Mouse (Mus musculus) hindbrain, embryonic 11.5 days (tissue): ENCODE measurements at regions not wholly inside any gene's neighbourhood (a gene's known extent, or its start where the extent isn't known, plus 50 kb on each side); places are given as distances from the start of the nearest gene placed in this dataset.
"Not testable (repeated sequence)": the region's sequence is repeated elsewhere in the genome, so short reads cannot be mapped to it uniquely, and the experiment has no call there.

ENCODE experiments used
- ATAC-seq: fragments of 200-750 bp; cut with Nextera tagmentation; 2 replicates; pipeline ENCODE4 v1.8.0; 2017; ENCODE audit warnings: mild to moderate bottlenecking, moderate TSS enrichment, moderate library complexity; ENCODE audit not compliant: low FRiP score
- DNase-seq: peaks from one replicate; pipeline ENCODE4 v3.0.0-alpha.2; 2015; ENCODE audit warnings: low spot score
- H3K27ac ChIP-seq: fragments of 300-500 bp; sonication (generic); 2 replicates; pipeline ENCODE4 v1.5.1; 2014; ENCODE audit warnings: mild to moderate bottlenecking, low read depth, low read length
- H3K27me3 ChIP-seq: fragments of 300-500 bp; sonication (generic); 2 replicates; pipeline ENCODE4 v1.6.1; 2014; ENCODE audit warnings: mild to moderate bottlenecking, low read length, moderate library complexity, mixed read lengths; ENCODE audit not compliant: control insufficient read depth, insufficient read depth
- H3K36me3 ChIP-seq: fragments of 300-500 bp; sonication (generic); 2 replicates; pipeline ENCODE4 v1.6.1; 2014; ENCODE audit warnings: mild to moderate bottlenecking, low read length, moderate library complexity, mixed read lengths; ENCODE audit not compliant: control insufficient read depth, insufficient read depth
- H3K4me1 ChIP-seq: fragments of 300-500 bp; sonication (generic); replicated peaks from 2 replicates; pipeline ENCODE4 v1.6.1; 2014; ENCODE audit warnings: low read length, mixed read lengths; ENCODE audit not compliant: control insufficient read depth, insufficient read depth
- H3K4me2 ChIP-seq: fragments of 300-500 bp; sonication (generic); replicated peaks from 2 replicates; pipeline ENCODE4 v1.6.1; 2014; ENCODE audit warnings: mild to moderate bottlenecking, low read depth, low read length
- H3K4me3 ChIP-seq: fragments of 300-500 bp; sonication (generic); 2 replicates; pipeline ENCODE4 v1.5.1; 2014; ENCODE audit warnings: low read depth, low read length
- H3K9ac ChIP-seq: fragments of 300-500 bp; sonication (generic); 2 replicates; pipeline ENCODE4 v1.6.1; 2014; ENCODE audit warnings: low read depth, low read length
- H3K9me3 ChIP-seq: fragments of 300-500 bp; sonication (generic); 2 replicates; pipeline ENCODE4 v1.6.1; 2016; ENCODE audit warnings: low read length; ENCODE audit not compliant: control insufficient read depth
- WGBS: fragments of 180-500 bp; shearing (Covaris S2); extraction: QIAGEN DNeasy Blood & Tissue Kit; methylation state at CpG from one replicate; pipeline ENCODE4 v1.1.7; 2014; 5-methylcytosine and 5-hydroxymethylcytosine counted together

DNA sequence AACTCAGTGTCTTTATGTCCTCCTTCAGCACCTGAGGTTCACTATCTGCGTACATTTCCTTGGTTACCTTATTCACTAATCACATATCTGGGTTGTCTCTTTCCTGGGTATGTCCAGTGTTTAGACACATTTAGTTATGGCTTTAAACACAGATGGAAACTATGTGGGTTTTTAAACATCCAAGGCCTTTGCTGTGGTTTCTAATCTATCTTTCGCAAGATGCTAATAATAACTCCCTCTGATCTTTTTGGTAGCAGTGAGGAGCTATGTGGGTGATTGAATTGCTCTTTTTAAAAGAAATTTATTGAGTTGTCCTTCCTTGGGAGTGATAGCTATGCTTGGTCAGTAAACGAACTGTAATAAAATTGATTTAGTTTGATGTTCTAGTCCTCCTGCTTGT, 89.7 kb upstream of the Tars start:
- Histone ChIP-seq H3K4me2 (no peak overlapping the region), H3K36me3 (no peaks in the 10 kb centered on the region), H3K4me3 (no peak overlapping the region), H3K4me1 (no peaks in the 10 kb centered on the region), H3K9ac (no peak overlapping the region), H3K27ac (no peak overlapping the region), H3K27me3 (no peaks in the 10 kb centered on the region), H3K9me3 (no peaks in the 10 kb centered on the region)
- WGBS = 95% methylated on average over 3 of the region's 3 CpGs
- ATAC-seq (no peak), DNase-seq (no peak)

DNA sequence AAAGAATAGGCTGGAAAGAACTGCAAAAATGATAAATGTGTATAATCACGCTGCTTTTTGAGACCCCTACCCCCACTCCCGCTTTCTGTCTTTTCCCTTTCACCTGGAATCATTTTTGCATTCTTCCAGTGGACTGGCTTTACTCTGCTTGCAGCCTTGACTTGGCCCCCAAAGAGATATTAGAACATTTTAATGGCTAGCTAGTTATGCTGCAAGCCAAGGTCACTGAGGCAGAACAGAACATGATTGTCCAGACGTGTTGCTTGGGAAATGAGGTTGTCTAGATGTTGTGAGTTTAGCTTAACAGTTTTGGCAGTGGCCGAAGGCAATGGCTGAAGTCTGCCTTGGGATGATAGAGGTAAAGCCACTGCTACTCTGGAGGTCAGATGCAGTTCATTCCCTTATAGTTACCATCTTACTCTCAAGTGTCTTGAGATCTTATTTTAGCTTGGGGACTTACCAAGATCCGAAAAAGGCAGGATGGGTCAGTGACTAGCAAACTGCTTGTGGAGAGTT, 87.9 kb upstream of the Tars start:
- no peaks in the 10 kb centered on the region for H3K27me3 ChIP-seq
- H3K9ac ChIP-seq = no peak overlapping the region
- 78% methylated on average over 5 of the region's 5 CpGs for WGBS
- H3K9me3 ChIP-seq = no peaks in the 10 kb centered on the region
- no peak overlapping the region for H3K27ac ChIP-seq
- no peak overlapping the region for H3K4me3 ChIP-seq
- H3K4me1 ChIP-seq = no peaks in the 10 kb centered on the region
- no peak overlapping the region for H3K4me2 ChIP-seq
- no peak for ATAC-seq
- no peak for DNase-seq
- no peaks in the 10 kb centered on the region for H3K36me3 ChIP-seq

DNA sequence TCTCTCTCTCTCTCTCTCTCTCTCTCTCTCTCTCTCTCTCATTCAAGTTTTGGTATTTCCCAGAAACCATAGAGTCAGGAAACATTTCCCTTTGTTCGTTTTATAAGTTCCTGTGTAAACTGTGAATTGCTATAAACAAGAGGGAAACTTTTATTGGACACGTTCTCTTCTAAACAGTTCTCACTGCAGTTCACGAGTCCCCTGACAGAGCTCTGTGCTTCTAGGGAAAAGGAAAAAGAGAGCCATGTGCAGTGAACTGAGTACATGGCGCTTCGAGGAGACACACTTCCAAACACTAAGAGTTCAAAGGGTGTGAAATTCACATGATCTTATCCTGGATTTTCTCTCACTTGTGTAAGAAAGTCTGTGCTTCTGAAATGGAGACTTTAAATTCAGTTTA, 84.5 kb upstream of the Tars start:
- H3K27me3 ChIP-seq = no peaks in the 10 kb centered on the region
- no peak overlapping the region for H3K4me3 ChIP-seq
- H3K4me1 ChIP-seq = no peaks in the 10 kb centered on the region
- H3K27ac ChIP-seq = no peak overlapping the region
- H3K9me3 ChIP-seq = no peaks in the 10 kb centered on the region
- no peaks in the 10 kb centered on the region for H3K36me3 ChIP-seq
- DNase-seq (no peak), ATAC-seq (no peak)
- 84% methylated on average over 5 of the region's 5 CpGs for WGBS
- H3K9ac ChIP-seq = no peak overlapping the region
- no peak overlapping the region for H3K4me2 ChIP-seq

DNA sequence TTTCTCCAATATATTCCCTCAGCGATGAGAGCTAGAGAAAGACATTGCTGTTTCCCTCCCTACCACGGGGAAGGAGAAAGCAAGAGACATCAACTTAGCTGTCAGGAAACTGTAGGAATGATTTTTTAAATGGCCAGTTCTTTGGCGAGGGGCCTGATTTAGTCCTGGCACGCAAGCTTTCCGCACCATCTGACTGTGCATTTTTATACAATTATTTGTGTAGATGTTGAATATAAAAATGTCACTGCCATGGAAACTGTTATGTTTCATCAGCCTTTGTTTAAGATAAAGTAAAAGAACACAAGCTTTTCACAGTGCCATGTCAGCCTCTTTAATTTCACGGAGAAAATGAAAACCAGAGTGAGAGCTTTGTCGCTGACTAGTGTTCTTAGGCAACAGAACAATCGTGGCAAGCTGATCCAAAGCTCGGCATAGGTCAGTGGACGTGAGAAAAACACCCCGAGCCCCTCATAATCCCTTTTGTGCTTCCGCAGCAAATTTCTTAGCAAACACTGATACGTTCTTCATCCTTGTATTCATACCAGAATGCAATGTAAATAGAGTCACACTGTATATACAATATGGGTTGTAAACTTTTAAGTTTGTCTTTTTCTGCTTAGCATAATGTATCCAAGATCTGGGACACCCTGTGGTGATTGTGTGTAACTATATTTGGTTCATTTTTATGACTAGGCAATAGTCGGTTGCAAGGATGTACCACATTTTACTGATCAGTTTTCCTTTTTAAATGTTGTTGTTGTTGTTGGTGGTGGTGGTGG, 79.9 kb upstream of the Tars start:
- no peak for DNase-seq

DNA sequence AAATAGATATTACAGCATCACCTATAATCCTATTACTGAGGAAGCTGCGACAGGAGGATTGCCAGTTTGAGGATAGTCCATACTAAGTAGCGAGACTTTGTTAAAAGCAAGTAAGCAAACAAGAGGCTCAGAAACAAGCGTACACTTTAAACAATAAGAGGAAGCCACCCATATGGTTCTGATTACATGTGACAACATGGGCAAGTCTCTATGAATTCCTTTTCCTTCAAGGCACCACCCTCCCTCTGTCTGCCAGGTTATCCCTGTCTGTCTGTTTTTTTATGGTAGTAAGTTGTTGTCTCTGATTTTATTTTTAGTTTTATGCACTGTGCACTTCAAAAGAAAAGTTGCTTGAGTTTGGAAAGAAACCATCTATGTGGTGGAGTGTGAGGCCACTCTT, 76.8 kb upstream of the Tars start:
- DNase-seq = no peak
- Histone ChIP-seq H3K4me2 (no peak overlapping the region), H3K27ac (no peak overlapping the region), H3K4me3 (no peak overlapping the region), H3K9me3 (no peaks in the 10 kb centered on the region), H3K4me1 (no peaks in the 10 kb centered on the region), H3K9ac (no peak overlapping the region), H3K27me3 (no peaks in the 10 kb centered on the region), H3K36me3 (no peaks in the 10 kb centered on the region)
- 76% methylated on average over 3 of the region's 3 CpGs for WGBS
- no peak for ATAC-seq

More for the DNA sequence above, 79.9 kb upstream of the Tars start:
- H3K9me3 ChIP-seq = no peaks in the 10 kb centered on the region
- no peak overlapping the region for H3K27ac ChIP-seq
- H3K4me2 ChIP-seq = no peak overlapping the region
- H3K4me3 ChIP-seq = no peak overlapping the region
- no peaks in the 10 kb centered on the region for H3K4me1 ChIP-seq
- no peaks in the 10 kb centered on the region for H3K36me3 ChIP-seq
- 82% methylated on average over 14 of the region's 14 CpGs for WGBS
- H3K9ac ChIP-seq = no peak overlapping the region
- no peaks in the 10 kb centered on the region for H3K27me3 ChIP-seq
- no peak for ATAC-seq

DNA sequence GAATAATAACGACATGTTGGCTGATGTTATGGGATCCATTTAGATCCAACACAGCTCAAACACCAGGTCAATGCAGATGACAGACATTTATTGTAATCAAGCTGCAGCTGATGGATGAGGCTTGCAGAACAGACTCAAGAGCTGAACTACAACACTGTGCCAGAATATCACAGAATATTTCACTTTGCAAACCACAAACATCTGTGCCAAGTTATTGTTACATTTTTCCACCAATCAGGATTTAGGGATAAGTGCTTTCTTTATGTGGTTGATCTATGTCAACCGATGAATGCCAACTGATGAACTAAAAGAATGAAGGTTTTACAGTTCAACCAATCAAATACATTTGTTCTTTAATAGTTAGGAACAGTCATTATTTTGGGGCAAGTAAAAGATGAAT, 63.9 kb upstream of the Tars start:
- Histone ChIP-seq H3K9ac (no peak overlapping the region), H3K27me3 (no peaks in the 10 kb centered on the region), H3K4me2 (no peak overlapping the region), H3K4me3 (no peak overlapping the region), H3K27ac (no peak overlapping the region), H3K36me3 (no peaks in the 10 kb centered on the region), H3K4me1 (no peaks in the 10 kb centered on the region), H3K9me3 (no peaks in the 10 kb centered on the region)
- 86% methylated on average over 2 of the region's 2 CpGs for WGBS
- ATAC-seq = no peak
- DNase-seq = no peak

DNA sequence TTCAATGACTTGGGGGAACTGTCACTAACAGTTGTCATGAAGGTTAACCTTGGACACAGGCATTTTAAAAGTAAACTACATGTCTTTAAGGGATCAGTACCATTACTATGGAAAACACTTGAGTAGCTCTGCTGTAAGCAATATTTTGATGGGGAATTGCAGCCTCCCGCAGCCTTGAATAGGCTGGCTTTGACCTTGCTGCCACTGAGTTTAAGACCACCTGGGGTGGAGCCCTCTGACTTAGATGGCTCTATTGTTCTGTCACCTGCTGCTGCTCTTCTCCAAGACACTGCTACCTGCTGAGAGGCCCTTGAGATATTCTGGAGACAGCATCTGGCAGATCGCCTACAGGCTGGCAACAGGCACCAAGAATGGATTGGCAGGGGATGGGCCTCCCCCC, 62.1 kb upstream of the Tars start:
- not testable (repeated sequence) for H3K27ac ChIP-seq, DNase-seq, H3K9me3 ChIP-seq, ATAC-seq, H3K9ac ChIP-seq, H3K4me1 ChIP-seq, H3K36me3 ChIP-seq, H3K4me3 ChIP-seq, H3K4me2 ChIP-seq, H3K27me3 ChIP-seq
- 11% methylated on average over 2 of the region's 2 CpGs for WGBS

DNA sequence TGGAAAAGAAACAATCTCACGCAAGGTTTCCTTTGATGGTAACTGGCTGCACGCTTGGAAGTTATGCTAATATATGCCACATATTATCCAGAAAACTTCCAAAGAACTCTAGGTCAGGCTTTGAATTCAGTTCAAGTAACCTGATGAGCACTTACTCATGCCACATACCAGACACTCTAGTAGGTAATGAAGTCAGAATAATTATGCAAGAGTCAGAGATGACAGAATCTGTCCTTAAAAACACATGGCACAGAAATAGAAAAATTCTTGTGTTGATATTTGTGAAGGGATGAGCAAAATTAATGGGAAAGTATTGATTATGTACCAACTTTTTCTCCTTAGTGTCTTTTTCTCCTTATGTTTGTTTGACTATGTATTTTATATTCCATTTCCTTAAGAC, 59.8 kb upstream of the Tars start:
- Histone ChIP-seq H3K9ac (no peak overlapping the region), H3K36me3 (no peaks in the 10 kb centered on the region), H3K4me2 (no peak overlapping the region), H3K27me3 (no peaks in the 10 kb centered on the region), H3K4me3 (no peak overlapping the region), H3K4me1 (no peaks in the 10 kb centered on the region), H3K9me3 (no peaks in the 10 kb centered on the region), H3K27ac (no peak overlapping the region)
- DNase-seq (no peak), ATAC-seq (no peak)
- 96% methylated on average over 2 of the region's 2 CpGs for WGBS

DNA sequence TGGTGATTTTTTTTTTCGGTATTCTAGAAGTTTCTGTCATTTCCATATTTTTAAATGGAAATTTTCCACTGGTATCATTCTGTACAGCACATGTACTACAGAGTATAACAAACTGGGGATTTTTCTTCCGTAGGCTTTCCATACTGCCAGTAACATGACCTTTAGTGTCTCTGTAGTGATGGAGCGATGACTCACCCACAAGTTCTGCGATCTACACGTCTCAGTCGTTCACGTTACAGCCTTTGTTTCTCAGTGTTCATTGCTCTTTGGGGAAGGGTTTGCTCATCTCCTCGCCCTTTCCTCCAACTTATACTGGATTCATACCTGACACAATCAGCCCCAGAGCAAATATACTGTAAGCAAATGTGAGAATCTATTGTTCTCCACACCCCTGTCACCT, 57.8 kb upstream of the Tars start:
- no peak for DNase-seq
- no peaks in the 10 kb centered on the region for H3K36me3 ChIP-seq
- H3K27ac ChIP-seq = no peak overlapping the region
- no peak for ATAC-seq
- H3K4me1 ChIP-seq = no peaks in the 10 kb centered on the region
- H3K9ac ChIP-seq = no peak overlapping the region
- no peaks in the 10 kb centered on the region for H3K9me3 ChIP-seq
- 92% methylated on average over 8 of the region's 8 CpGs for WGBS
- no peak overlapping the region for H3K4me3 ChIP-seq
- no peaks in the 10 kb centered on the region for H3K27me3 ChIP-seq
- no peak overlapping the region for H3K4me2 ChIP-seq
